Mouse (Mus musculus) fibroblast of lung, adult 2 months (primary cell): Measurements from ENCODE around the gene Zbtb45.

Source experiments
- DNase-seq: peaks from one replicate; pipeline ENCODE4 v3.0.0-alpha.2; 2011; ENCODE audit warnings: low read depth

Zbtb45 gene

GRCm38 (mm10) chr7:13034148-13034977 lies 24.5 kb upstream of the Zbtb45 start, which contains the start of gene Chmp2a:
TSS of gene Chmp2a (minus strand) at chr7:13034807.
- peak; percentile 86 for DNase-seq

- no peak for DNase-seq
These were observed 23.8 kb upstream of the Zbtb45 start for GRCm38 (mm10) chr7:13033451-13034147.

- no peak for DNase-seq
These were observed 22.7 kb upstream of the Zbtb45 start for GRCm38 (mm10) chr7:13032541-13032940.

GRCm38 (mm10) chr7:13031983-13032382 lies 22.1 kb upstream of the Zbtb45 start:
- DNase-seq = no peak

GRCm38 (mm10) chr7:13031069-13031468 lies 21.2 kb upstream of the Zbtb45 start:
- DNase-seq = no peak

GRCm38 (mm10) chr7:13028986-13029385 lies 19.2 kb upstream of the Zbtb45 start:
- no peak for DNase-seq

- DNase-seq = no peak
These were observed 15.8 kb upstream of the Zbtb45 start for GRCm38 (mm10) chr7:13025511-13026112.

GRCm38 (mm10) chr7:13024805-13025204 lies 15.0 kb upstream of the Zbtb45 start:
- no peak for DNase-seq

- peak; percentile 73 for DNase-seq
These were observed 14.3 kb upstream of the Zbtb45 start for GRCm38 (mm10) chr7:13023928-13024731.

- no peak for DNase-seq
These were observed 13.1 kb upstream of the Zbtb45 start for GRCm38 (mm10) chr7:13022773-13023535.

GRCm38 (mm10) chr7:13015217-13015616 lies 5.4 kb upstream of the Zbtb45 start:
- no peak for DNase-seq

GRCm38 (mm10) chr7:13014275-13014839 lies 4.5 kb upstream of the Zbtb45 start:
- DNase-seq = no peak

GRCm38 (mm10) chr7:13013671-13014070 lies 3.8 kb upstream of the Zbtb45 start:
- DNase-seq = no peak

GRCm38 (mm10) chr7:13009143-13010004 lies 460 bp downstream of the Zbtb45 start:
- DNase-seq = peak; percentile 91

- DNase-seq = no peak
These were observed 2.3 kb downstream of the Zbtb45 start for GRCm38 (mm10) chr7:13007341-13008092.

GRCm38 (mm10) chr7:13006531-13006930 lies 3.3 kb downstream of the Zbtb45 start:
- no peak for DNase-seq

GRCm38 (mm10) chr7:13006011-13006410 lies 3.8 kb downstream of the Zbtb45 start:
- no peak for DNase-seq

- DNase-seq = no peak
These were observed 6.5 kb downstream of the Zbtb45 start for GRCm38 (mm10) chr7:13003380-13003779.

- DNase-seq = no peak
These were observed 8.2 kb downstream of the Zbtb45 start for GRCm38 (mm10) chr7:13001584-13001983.
